In genomic region chr17:73161795-73162194, GRCm38 (mm10) we compare ENCODE assay signal across 28 mouse cellular contexts. TPM values are rescaled to one million over a fixed set of nuclear protein-coding genes. Genes with fewer than 3 reads are reported as not detected.
A peak's percentile ranks its signal among the peaks of the same experiment; 100 is the strongest.
DNase-seq lines count a peak whose midpoint lies in the region; ATAC-seq lines count a peak whose summit lies in the region.
"Had no signal": no experiment of that assay in that cellular context is flagged by ENCODE, and none has a peak within 500 bp of the region (broad histone marks: within the 10 kb centered on the region; RNA-seq: fewer than 3 reads in every experiment).

No protein-coding gene starts in this region.

- H3K27ac ChIP-seq in heart, embryonic 10.5 days, result no peak overlapping the region
- H3K27ac ChIP-seq: kidney, postnatal 0 days; limb, embryonic 10.5 days; limb, embryonic 15.5 days; liver, embryonic 14.5 days; midbrain, embryonic 10.5 days; midbrain, embryonic 15.5 days; neural tube, embryonic 12.5 days had no signal

- peak; percentile 41 for DNase-seq in heart, embryonic 10.5 days (ENCODE audit: low spot score)
- DNase-seq in heart, postnatal 14 days, result no peak
- peak; percentile 56 for DNase-seq in T-cell, adult 2 months (ENCODE audit: low spot score)
- DNase-seq in thymus, postnatal 25 days, result peak; percentile 21
- no peak for DNase-seq in frontal cortex, postnatal 14 days (ENCODE audit: low spot score in 2 of 2)
- no peak for DNase-seq in spleen, postnatal 10 days (ENCODE audit: low spot score in 2 of 2)
- DNase-seq in spleen, adult 18-20 months, result no peak
- DNase-seq: adrenal gland, postnatal 10 days; cerebellum, adult 11 months; cerebellum, adult 9-11 months; gastrocnemius, postnatal 10 days; kidney, adult 8-10 months; kidney, postnatal 4 days; lung, adult 2 months; lung, postnatal 14 days; right cerebral cortex, postnatal 4 days had no signal

- no peak overlapping the region for H3K4me3 ChIP-seq in heart, embryonic 10.5 days
- H3K4me3 ChIP-seq: erythroblast, embryonic 14.5 days; limb, embryonic 10.5 days; limb, embryonic 15.5 days; midbrain, embryonic 10.5 days; midbrain, embryonic 15.5 days; neural tube, embryonic 12.5 days had no signal

- intact Hi-C loops in heart, postnatal 14 days (cut with DNase I), result no loop called here

- peaks cover 16% of the 10 kb centered on the region for H3K36me3 ChIP-seq in heart, embryonic 10.5 days
- H3K36me3 ChIP-seq: neural tube, embryonic 12.5 days had no signal

- H3K4me1 ChIP-seq in heart, embryonic 10.5 days, result peaks cover 14% of the 10 kb centered on the region
- H3K4me1 ChIP-seq: limb, embryonic 10.5 days; midbrain, embryonic 10.5 days; midbrain, embryonic 15.5 days; neural tube, embryonic 12.5 days had no signal

- peak; percentile 39 for ATAC-seq in megakaryocyte progenitor cell, adult 5-6 weeks (replicated peaks; ENCODE audit: poor library complexity)
- ATAC-seq: forebrain, embryonic 16.5 days; hindbrain, embryonic 16.5 days; intestine, embryonic 16.5 days; midbrain, embryonic 15.5 days had no signal

- no peaks in the 10 kb centered on the region for H3K9me3 ChIP-seq in heart, embryonic 10.5 days
- H3K9me3 ChIP-seq: limb, embryonic 10.5 days; limb, embryonic 15.5 days; midbrain, embryonic 10.5 days; midbrain, embryonic 15.5 days; neural tube, embryonic 12.5 days had no signal

- H3K27me3 ChIP-seq in heart, embryonic 10.5 days (ENCODE audit: insufficient read depth, poor library complexity, severe bottlenecking), result no peaks in the 10 kb centered on the region
- H3K27me3 ChIP-seq: limb, embryonic 15.5 days; midbrain, embryonic 15.5 days; neural tube, embryonic 12.5 days had no signal

- 79% methylated on average over 6 of the region's 6 CpGs for WGBS in heart, embryonic 10.5 days

RNA-seq across cellular contexts. Expression of gene Lclat1, which starts 54.0 kb away (rescaled TPM):
- polyA plus RNA-seq in heart, embryonic 10.5 days (2016; fragmentation: Nextera tagmentation; extraction: Ambion mirVana), result 24.4 and 37.9 TPM in 2 replicates
- total RNA-seq in heart, postnatal 14 days (2021), result 100 to 1,000 TPM; 103 to 126 TPM
- total RNA-seq in megakaryocyte progenitor cell, adult 5-6 weeks (2015), result 25.8 and 29.4 TPM in 2 replicates
- 8.8 and 10.0 TPM in 2 replicates for total RNA-seq in megakaryocyte progenitor cell, adult 5-6 weeks (2017)
- polyA plus RNA-seq: erythroblast, embryonic 14.5 days had no signal

Comparison
In these comparisons a context has a peak if more than half of its experiments do, and no peak if none do; other contexts are left out.
1. DNase-seq: peak in heart, embryonic 10.5 days (single experiment), T-cell, adult 2 months (single experiment) and thymus, postnatal 25 days (single experiment); none in heart, postnatal 14 days (0 of 2), frontal cortex, postnatal 14 days (0 of 2), spleen, postnatal 10 days (0 of 2) and spleen, adult 18-20 months (0 of 2).